Mouse (Mus musculus): ENCODE measurements at regions not wholly inside any gene's neighbourhood (a gene's known extent, or its start where the extent isn't known, plus 50 kb on each side); places are given as distances from the start of the nearest gene placed in this dataset.

GRCm38 (mm10) chr12:7650851-7651250, 326.6 kb upstream of the Apob start:
- in situ Hi-C loops (cut with MboI, MseI): no loop called here

GRCm38 (mm10) chr12:7662027-7662426, 315.4 kb upstream of the Apob start:
- in situ Hi-C loops (cut with MboI, MseI): no loop called here

- in situ Hi-C loops (cut with MboI, MseI): no loop called here
Observed at GRCm38 (mm10) chr12:7670114-7670513, 307.3 kb upstream of the Apob start.

- in situ Hi-C loops (cut with MboI, MseI): no loop called here
Observed at GRCm38 (mm10) chr12:7670561-7670960, 306.9 kb upstream of the Apob start.

- in situ Hi-C loops (cut with MboI, MseI): no loop called here
Observed at GRCm38 (mm10) chr12:7691996-7692395, 285.5 kb upstream of the Apob start.

GRCm38 (mm10) chr12:7698324-7698944, 279.0 kb upstream of the Apob start:
- in situ Hi-C loops (cut with MboI, MseI): no loop called here

- in situ Hi-C loops (cut with MboI, MseI): no loop called here
Observed at GRCm38 (mm10) chr12:7709102-7709501, 268.3 kb upstream of the Apob start.

GRCm38 (mm10) chr12:7709872-7710271, 267.6 kb upstream of the Apob start:
- in situ Hi-C loops (cut with MboI, MseI): no loop called here

GRCm38 (mm10) chr12:7715091-7715490, 262.4 kb upstream of the Apob start:
- in situ Hi-C loops (cut with MboI, MseI): no loop called here

- in situ Hi-C loops (cut with MboI, MseI): no loop called here
Observed at GRCm38 (mm10) chr12:7718556-7718955, 258.9 kb upstream of the Apob start.

- in situ Hi-C loops (cut with MboI, MseI): no loop called here
Observed at GRCm38 (mm10) chr12:7719080-7719479, 258.4 kb upstream of the Apob start.

GRCm38 (mm10) chr12:7724992-7725391, 252.5 kb upstream of the Apob start:
- in situ Hi-C loops (cut with MboI, MseI): no loop called here

GRCm38 (mm10) chr12:7738020-7738419, 239.4 kb upstream of the Apob start:
- in situ Hi-C loops (cut with MboI, MseI): no loop called here

- in situ Hi-C loops (cut with MboI, MseI): no loop called here
Observed at GRCm38 (mm10) chr12:7738629-7739351, 238.7 kb upstream of the Apob start.

GRCm38 (mm10) chr12:7739352-7739994, 238.0 kb upstream of the Apob start:
- in situ Hi-C loops (cut with MboI, MseI): no loop called here

- in situ Hi-C loops (cut with MboI, MseI): no loop called here
Observed at GRCm38 (mm10) chr12:7746708-7747107, 230.7 kb upstream of the Apob start.

GRCm38 (mm10) chr12:7749319-7750238, 227.9 kb upstream of the Apob start:
- in situ Hi-C loops (cut with MboI, MseI): no loop called here

- in situ Hi-C loops (cut with MboI, MseI): no loop called here
Observed at GRCm38 (mm10) chr12:7754861-7755260, 222.6 kb upstream of the Apob start.

- in situ Hi-C loops (cut with MboI, MseI): no loop called here
Observed at GRCm38 (mm10) chr12:7764795-7765697, 212.4 kb upstream of the Apob start.

- in situ Hi-C loops (cut with MboI, MseI): no loop called here
Observed at GRCm38 (mm10) chr12:7774127-7774526, 203.3 kb upstream of the Apob start.

- in situ Hi-C loops (cut with MboI, MseI): no loop called here
Observed at GRCm38 (mm10) chr12:7776335-7776734, 201.1 kb upstream of the Apob start.
